Mouse (Mus musculus) lung, postnatal 25 days (tissue): Measurements from ENCODE around the gene Gm21190.
"Not testable (repeated sequence)": the region's sequence is repeated elsewhere in the genome, so short reads cannot be mapped to it uniquely, and the experiment has no call there.

Source experiments
- DNase-seq: peaks from one replicate; pipeline ENCODE4 v3.0.0; 2022; ENCODE audit warnings: low spot score

Gene Gm21190

DNA sequence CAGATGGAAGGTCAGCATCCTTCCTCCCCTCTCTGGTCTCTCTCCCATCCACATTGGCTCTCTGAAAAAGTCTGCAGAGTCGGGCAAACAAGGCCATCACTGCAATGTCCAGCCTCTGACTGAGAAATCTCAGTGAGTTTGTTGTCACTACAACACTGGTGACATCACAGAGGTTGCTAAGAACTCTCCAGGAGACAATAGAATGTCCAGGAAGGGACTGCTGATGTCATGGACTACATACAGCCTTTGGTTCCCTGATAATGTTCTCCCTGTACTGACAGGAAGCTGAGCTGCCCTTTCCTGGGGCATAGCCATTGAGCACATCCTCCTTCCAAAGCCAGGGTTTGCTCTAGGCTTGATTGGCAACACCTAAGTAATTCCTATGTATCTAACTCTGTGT is at the start of gene Gm21190:
TSS of gene Gm21190 (minus strand) at position 101 of the 400 bp plus-strand sequence.
- DNase-seq, result not testable (repeated sequence)

DNA sequence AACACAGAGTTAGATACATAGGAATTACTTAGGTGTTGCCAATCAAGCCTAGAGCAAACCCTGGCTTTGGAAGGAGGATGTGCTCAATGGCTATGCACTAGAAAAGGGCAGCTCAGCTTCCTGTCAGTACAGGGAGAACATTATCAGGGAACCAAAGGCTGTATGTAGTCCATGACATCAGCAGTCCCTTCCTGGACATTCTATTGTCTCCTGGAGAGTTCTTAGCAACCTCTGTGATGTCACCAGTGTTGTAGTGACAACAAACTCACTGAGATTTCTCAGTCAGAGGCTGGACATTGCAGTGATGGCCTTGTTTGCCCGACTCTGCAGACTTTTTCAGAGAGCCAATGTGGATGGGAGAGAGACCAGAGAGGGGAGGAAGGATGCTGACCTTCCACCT is 48.0 kb upstream of the Gm21190 start, which contains the start of gene Gm21083:
TSS of gene Gm21083 (plus strand) at position 301 of the 400 bp plus-strand sequence.
- not testable (repeated sequence) for DNase-seq

DNA sequence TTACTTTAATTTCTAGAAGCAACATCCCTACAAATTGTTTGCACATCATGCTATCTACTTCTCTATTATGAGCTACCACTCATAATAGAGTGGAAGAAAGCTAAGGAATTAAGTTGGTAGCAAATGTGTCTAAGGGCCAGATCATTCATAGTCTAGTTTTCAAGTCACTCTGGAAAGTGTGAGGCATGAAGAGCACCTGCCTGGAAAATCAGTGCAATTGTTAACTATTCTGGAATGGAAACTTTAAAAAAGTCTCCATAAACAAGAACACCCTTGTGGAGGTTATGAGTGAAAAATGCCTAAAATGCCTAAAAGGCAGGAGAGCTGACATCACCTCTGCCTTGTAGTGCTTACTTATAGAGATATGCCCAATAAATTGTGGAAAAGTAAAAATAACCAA is 44.7 kb upstream of the Gm21190 start:
- DNase-seq, result not testable (repeated sequence)

DNA sequence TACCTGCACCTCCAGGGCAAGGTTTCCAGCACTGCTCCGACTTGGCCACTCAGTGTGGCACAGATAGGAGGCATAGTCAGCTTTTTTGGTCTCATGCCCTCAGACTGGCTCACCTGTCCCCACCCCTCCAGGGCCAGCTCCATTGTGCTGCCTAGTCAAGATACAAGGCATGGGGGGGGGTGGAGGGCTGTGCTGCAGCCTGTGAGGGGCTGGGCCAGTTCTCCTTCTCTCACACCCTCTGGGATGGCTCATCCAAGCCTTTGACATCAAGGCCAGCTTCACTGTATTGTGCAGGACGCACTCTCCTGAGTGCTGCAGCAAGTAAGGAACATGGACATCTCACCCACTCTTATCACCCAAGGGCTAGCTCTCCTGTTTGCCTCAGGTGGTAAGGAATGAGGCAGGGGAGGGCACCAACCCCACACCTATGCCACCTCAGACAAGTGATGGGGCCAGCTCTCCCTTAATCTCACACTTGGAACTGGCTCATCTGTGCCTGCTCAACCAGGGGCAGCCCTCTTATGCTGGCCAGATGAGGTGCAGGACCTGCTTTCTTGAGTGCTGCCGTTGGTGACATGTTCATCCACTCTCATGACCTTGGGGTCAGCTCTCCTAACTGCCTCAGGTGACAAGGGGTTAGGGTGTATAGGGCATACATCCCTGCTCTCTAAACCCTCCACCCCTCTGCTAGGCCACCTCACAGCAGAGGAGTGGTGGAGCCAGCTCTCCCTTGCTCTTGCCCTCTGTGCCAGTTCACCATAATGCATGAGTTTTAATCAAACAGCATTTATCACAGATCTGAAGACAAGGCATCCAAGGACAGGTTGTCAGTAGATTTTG is 32.6 kb upstream of the Gm21190 start:
- DNase-seq, result not testable (repeated sequence)

DNA sequence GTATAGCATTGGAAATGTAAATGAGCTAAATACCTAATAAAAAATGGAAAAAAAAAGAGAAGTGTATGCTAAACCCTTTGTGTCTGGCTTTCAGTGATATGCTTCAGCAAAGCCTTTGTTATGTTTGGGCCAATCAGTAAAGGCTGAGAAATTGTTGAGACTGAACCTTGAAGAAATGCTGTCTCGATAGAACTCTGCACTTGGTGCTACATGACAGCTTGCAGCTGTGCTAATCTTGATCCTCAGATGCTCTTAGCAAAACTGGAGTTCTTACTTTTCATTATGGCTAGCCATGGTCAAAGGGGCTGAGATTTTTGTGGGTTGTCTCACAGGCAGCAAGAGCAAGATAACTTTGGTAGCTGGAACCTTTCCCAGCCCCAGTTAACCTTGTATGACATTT is 29.6 kb upstream of the Gm21190 start:
- DNase-seq, result peak; percentile 4

DNA sequence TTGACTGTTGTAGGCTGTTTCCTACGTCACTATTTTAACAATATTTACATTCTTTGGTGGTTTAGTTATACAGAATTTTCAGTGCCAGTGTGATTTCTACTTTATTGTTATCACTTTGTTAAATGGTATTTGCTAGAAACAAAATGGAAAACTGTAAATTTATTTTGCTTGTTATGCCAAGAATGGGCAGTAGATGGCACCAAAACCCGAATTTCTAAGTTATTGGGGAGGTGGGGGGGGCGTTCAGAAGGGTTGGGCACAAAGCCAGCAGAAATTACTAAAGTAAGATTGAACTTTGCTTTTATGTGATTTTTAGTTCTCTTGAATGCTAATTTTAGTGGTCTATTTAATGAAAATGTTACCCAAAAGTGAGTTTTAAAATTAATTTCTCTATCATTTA is 20.6 kb upstream of the Gm21190 start:
- not testable (repeated sequence) for DNase-seq

DNA sequence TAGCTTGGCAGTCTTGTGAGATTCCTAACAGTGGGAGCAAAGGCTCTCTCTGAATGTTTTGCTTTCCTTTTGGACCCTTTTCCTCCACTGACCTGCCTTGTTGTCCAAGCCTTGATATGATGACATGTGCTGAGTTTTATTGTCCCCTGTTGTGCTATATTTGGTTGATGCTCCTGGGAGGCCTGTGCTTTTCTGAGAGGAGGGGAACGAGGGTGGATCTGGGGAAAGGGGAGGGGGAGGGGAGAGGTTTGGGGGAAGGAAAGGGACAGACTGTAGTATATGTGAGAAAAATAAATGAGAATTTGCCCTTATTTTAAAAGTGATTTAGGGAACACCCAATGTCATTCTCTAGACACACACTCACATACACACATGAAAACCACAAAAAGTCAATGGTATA is 20.1 kb upstream of the Gm21190 start:
- not testable (repeated sequence) for DNase-seq

DNA sequence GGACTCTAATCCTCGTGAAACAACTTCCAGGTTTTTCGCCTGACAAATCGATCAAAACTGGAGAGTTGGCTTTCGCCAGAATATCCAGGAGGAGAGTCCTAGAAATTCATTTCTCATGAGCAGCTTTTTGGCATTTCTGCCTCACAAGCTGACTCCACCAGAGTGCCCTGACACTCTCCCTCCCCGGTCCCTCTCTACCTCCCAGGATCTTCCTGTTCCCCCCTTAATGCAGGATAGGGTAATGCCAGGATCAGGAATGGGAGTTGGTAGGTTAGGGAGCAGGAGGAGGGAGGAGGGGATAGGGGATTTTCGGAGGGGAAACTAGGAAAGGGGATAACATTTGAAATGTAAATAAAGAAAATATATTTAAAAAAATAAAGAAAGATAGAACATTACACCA is 19.6 kb upstream of the Gm21190 start:
- DNase-seq, result not testable (repeated sequence)

DNA sequence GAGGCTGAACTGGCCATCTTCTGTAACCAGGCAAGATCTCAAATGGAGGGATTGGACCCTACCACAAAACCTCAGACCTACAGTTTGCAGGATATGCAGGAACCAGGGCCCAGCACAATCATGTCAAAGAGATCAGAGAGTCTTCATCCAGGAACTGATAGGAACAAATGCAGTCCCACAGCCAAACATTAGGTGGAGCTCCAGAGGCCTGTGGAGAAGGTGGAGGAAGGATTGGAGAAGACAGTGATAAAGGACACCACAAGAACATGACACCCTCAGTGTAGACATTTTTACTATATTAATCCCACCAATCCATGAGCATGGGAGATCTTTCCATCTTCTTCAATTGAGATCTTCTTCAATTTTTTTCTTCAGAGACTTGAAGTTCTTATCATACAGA is 6.6 kb downstream of the Gm21190 start:
- DNase-seq, result not testable (repeated sequence)

DNA sequence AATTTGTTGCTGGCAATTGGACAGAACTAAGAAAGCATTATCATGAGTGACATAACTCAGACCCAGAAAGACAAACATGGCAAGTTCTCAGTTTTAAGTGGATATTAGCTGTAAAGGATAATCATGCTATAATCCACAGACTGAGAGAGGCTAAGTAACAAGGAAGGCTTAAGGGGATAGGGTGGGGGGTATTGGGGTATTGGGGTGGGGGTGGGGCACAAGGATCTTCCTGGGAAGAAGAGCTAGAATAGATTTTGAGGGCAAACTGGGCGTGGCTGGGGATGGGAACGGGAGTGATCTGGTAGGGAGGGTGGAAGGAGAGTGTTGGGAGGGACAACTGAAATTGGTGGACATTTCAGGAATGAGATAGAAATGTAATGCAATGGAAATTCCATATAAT is 7.0 kb downstream of the Gm21190 start:
- DNase-seq, result not testable (repeated sequence)

DNA sequence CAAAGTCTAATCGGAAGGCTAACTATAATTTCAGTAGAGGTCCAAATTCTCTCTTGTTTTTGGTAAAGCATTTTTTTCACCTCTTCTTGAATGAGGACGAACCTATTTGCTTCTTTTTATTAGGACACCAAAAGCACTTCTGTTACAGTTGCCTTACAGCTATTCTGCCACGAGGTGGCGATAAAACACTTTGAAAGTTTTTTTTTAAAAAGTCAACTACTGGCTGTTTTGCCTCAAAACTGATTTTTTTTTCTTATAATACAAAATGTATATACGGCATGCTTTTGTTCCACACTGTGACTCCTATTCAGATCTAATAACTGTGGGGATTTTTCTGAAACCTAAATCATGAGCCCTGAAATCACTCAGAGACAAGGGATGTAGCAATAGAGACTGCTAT is 8.6 kb downstream of the Gm21190 start:
- DNase-seq, result not testable (repeated sequence)

DNA sequence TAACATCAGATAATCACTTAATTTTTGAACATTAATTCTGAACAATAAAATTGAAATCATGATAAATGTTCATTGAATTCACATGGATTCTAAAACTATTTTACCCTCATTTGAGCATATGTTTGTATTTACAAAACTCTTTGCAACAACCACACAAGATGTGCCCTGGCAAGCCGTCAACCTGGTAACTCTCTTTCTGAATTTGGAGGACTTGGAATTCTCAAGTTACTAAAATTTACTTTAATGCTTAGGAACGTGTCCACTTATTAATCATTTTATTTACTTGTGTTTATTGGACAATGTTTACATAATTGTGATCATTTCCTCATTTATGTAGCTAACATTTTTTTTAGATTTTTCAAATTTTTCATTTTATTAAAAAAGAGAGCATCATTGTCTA is 11.9 kb downstream of the Gm21190 start:
- DNase-seq, result not testable (repeated sequence)

DNA sequence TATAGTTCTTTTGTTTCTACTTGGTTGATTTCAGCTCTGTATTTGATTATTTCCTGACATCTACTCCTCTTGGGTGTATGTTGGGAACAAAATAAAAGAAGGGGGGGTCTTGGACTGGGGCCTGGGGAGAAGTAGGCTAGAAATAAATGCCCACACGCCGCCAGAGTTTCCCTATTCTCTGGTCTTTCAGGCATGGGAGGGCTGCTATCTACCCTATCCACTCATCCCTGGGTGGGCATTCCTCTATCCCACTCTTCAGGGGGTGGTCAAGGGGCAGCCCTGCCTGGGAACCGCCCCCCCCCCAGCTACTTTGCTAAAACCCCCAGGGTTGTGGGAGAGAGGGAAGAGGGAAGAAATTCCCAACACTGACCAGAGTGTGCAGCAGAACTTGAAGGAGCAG is 16.8 kb downstream of the Gm21190 start:
- DNase-seq, result not testable (repeated sequence)

DNA sequence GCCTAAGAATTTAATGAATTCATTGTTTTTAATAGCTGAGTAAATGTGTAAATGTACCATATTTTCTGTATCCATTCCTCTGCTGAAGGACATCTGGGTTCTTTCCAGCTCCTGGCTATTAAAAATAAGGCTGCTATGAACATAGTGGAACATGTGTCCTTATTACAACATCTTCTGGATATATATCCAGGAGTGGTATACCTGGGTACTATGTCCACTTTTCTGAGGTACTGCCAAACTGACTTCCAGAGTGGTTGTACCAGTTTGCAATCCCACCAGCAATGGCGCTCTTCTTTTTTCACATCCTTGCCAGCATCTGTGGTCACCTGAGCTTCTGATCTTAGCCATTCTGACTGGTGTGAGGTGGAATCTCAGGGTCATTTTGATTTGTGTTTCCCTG is 19.1 kb downstream of the Gm21190 start:
- not testable (repeated sequence) for DNase-seq

DNA sequence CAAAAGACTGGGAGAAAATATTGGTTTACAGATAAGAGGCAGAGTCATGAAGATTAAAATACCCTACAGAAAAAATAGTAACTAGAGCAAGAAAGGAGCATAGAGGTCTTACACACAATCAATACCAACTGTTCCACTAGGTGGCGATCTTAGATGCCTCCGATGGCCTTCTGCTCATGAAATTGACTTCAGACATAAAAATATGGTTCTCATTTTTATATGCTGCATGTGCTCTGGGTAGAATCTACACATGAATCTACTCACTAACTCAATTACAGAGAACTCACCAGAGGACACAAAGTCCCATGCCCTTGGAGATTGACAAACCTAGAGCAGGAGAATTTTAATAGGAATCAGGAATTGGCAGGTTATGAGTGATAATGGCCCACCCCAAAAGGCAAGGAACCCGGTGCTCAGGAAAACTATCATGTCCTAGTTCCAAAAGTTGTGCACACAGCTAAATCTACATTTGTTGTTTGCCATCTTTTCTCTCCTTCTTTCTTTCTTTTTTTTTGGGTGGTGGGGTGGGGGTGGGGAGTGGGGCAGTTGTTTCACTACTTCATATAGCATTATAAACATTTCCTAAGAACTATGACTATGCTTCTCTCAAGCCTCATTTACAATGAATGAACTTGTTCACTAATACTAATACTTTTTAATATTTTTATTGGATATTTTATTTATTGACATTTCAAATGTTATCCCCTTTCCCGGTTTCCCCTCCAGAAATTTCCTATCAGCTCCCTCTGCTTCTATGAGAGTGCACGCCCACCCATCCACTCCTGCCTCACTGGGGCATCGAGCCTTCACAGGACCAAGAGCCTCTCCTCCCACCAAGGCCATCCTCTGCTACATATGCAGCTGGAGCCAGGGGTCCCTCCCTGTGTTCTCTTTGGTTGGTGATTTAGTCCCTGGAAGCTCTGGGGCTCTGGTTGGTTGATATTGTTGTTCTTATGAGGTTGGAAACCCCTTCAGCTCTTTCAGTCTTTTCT is 20.3 kb downstream of the Gm21190 start:
- DNase-seq, result not testable (repeated sequence)

DNA sequence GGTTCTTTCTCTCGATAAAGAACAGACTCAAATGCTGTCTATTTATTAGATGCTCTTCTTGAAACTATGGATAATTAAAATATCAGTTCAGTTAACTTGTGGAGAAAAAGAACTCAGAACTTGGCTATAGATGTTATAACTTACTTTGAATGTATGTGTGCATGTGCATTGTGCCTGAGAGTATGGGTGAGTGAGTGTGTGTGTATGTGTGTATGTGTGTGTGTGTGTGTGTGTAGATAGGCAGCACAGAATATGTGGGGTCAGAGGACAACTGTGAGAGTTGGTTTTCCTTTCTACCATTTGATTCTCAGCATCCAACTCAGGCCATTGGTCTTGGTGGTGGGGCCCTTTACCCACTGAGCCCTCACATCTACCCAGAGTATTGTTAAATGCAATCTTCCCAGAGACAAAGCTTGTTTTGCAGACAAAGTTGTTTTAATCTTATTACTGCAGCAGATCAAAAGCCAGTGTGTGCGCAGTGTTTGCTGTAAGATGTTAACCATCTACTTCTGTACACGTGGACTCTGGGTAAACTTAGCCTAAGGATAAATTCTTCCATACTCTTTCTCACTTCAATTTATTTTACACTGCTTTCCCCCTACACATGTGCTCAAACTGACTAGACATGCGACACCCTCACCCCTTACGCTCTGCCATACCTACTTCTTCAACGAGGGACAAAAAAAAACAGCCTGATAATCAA is 21.1 kb downstream of the Gm21190 start:
- not testable (repeated sequence) for DNase-seq

DNA sequence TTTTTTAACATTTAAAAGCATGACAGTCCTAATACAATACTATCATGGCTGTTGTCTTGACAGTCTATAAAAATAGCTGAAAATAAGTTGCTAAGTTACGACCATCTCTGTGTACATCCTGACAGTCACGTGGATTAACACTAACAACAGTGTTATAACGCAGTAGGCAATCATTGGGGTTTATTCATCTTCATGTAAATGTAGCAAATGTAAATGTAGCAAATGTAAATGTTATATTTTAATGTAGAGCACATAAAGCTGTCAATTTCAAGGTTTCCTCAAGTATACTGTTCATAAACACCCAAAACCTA is 21.8 kb downstream of the Gm21190 start:
- no peak for DNase-seq

DNA sequence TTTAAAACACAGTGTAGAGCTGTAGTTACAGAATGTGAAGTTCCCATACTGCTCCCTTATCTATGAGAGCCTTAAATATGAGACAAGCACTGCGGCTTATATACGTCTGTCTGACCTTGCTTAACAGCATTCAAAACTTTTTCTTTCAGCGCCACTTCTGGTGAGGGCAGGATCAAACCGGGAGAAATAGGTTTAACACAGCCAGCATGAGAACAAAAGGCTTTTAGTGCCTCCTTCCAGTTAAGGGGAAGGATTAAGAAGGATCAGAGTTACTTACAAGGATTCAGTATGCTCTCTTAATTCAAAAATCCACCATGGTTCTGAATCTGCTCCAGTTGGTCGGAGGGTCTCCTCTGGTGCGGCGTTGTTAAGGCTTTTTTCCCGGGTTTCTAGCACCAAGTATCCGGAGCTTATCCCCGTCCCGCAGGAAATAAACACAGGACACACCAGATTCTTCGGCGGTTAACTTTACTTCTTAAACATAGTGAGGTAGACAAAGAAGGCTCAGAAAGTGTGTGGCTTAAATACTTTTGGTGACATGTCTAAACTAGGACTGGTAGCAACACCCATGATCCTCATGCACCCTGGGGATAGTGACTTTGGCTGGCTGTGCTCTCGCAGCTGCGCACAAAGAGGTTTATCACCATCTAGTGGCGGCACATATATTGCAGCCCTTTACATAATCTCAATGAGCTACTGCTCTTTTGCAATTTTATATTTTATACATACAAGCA is 22.3 kb downstream of the Gm21190 start:
- no peak for DNase-seq

DNA sequence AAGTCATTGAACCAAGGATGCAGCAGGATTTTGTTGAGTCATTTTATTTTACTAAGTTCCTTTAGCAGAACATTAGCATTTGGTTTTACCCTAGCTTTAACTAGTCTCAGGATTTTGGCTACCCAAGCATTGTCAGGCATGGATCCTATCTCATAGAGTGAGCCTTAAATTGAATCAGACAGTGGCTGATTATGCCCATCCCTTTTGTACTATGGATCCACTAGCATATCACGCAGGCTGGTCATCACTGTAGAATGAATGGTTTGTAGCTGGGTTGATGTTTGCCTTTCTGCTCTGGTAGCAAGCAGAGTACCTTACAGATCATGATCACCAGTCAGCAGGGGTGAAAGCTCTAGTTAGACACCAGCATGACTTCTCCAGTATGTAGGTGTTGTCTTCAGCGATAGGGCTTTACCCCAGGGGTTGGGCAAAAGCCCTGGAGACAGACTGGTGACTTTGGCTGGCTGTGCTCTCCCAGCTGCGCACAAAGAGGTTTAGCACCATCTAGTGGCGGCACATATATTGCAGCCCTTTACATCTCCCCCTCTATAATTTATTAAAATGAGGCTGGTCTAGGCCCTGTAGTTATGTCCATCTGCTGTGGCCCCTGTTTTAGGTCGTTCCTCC is 30.1 kb downstream of the Gm21190 start:
- DNase-seq, result not testable (repeated sequence)

DNA sequence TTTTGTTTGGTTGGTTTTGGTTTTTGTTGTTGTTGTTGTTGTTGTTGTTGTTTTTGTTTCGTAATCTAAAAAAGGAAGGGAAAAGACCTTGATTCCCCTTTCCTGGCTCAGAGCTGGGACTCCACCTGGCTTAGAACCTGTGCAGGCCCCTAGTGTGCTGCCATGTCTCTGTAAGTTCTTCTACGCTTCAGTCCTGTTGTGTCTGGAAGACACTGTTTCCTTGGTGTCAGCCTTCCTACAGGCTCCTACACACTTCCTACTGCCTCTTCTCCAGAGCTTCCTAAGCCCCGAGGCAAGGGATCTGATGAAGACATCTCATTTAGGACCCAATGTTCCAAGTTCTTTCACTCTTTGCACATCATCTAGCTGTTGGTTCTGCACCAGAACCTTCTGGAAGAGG is 30.7 kb downstream of the Gm21190 start:
- DNase-seq, result not testable (repeated sequence)

DNA sequence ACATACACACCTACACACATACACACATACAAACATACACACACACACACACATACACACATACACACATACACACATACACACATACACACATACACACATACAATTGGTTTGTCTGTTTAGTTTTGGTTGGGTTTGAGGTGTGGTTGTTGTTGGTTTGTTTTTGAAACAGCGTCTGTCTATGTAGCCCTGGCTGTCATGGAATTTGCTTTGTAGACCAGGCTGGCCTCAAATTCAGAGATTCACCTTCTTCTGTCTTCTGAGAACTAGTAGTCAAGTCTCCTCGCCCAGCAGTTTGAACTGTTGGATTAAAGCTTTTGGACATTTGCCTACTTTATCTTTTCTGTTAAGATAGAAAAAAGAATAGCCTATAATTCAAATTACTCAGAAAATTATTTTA is 38.1 kb downstream of the Gm21190 start:
- DNase-seq, result not testable (repeated sequence)
